Mouse (Mus musculus) cerebellum, postnatal 36 days (tissue): Measurements from ENCODE around the gene Rmnd1.

Experiments used
- DNase-seq, 2 experiments: peaks; one replicate each; pipeline ENCODE4 v3.0.0; 2021 to 2022; ENCODE audit warnings: mixed read lengths in 2 of 2

The Rmnd1 gene

DNA sequence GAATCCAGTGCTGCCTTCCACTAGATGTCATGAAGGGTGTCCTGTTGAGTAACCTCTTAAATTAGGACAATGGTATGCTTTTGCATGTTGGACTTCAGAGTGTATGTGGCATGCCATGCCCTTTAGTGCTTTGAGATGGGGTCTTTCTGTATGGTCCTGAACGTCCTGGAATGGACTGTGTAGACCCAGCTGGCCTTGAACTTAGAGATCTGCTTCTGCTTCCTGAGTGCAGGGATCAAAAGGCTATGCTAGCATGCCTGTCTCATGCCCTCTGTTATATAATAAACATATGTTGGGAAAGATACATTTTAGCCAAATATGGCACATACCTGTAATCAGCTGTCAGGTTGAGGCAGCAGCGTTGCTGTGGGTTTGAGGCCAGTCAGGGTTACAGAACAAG is 41.6 kb downstream of the Rmnd1 start:
- no peak for DNase-seq

DNA sequence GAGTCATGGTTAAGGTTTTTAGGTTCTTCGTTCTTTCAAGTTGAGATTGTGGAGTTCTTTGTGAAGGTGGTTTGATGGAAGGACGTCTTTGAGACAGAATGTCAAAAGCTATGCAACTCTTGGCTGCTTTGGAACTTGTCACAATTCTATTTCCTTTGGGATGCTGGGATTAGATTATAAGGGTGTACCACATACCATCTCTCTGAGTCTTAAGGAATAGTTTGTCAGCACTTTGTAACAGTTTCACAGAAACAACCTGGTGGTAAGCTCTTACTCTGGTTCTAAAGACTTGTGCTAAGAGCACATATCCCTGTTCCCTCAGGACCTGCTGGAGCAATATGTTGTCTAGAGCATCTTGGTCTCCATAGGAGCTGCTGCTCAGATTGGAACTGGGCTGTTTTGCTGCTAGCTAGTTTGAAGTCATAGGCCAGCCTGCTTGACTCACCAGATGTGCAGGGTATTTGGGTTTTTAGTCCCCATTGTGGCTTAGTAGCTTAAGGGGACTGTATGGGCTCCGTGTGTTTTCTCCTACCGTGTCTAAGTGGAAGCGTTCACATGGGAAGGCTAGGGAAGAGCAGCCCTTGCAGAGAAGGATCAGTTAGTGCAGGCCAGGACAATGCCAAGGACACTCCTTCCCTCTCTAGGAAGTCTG is 42.6 kb downstream of the Rmnd1 start:
- DNase-seq = no peak

DNA sequence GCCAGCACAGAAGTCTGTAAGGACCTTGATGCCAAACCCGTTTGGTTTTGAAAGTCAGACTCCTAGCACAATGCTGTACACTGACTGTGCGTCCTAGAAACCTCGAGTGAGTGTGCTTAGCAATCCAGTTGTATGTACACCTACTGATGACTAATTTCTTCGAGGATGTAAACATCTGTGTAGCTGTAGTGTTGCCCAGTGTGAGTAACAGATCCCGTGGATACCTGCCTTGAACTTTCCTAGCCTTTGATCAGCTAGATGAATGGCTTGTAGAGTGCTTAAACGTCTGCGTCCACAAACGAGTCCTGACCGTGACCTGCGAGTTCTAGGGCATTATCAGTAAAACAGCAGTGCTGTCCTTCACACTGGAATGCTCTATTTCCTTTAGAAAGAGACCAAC is 43.2 kb downstream of the Rmnd1 start:
- no peak for DNase-seq

DNA sequence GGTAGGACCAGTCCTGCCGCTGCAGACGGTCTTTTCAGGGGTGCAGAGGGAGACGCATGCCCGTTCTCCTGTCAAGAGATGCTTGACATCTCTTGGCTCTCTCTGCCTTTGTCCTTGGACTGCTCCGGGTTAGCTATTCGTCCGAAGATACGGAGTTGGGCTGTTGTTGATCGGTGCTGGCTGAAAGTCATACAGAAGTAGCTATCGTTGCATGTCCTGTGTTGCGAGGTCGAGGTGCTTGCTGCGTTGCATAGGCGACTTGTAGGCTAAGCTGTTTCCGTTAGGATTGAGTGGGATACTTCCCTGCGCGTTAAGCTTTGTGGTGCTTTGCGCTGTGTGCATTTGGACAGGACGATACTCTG is 43.8 kb downstream of the Rmnd1 start:
- peak in 1 of 2 experiments; percentile 28 for DNase-seq

DNA sequence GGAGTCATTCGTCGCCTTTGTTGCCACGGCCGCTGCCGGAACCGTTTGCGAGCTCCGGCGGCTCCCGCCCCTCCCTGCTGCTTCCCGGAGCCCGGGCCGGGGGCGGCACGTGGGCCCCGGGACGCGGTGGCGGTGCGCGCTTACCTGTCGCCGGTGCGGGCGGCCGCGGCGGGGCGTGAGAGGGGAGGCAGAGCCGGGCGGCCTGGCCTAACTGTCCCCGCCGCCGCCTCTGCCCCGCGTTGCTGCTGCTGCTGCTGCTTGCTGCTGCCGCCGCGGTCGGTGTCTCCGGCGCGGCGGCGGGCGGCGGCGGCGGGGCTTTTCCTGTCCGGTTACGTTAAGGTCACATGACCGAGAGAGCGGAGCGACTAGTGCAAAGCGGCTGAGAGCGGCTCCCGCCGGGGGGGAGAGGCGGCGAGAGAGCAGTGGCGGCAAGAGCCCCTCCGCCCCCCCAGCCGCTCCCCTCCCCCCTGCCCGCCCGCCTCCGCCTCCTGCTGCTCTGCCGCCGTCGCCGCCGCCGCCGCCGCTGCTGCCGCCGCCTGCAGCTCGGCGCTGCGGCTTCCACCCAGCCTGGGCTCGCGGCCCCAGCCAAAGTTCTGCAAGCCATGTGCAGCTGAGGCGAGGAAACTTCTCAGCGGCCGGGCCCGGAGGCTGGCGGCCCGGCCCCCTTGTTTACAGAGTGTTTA is 44.3 kb downstream of the Rmnd1 start, which contains the start of gene Zbtb2:
TSS of gene Zbtb2 (minus strand) at position 408 of the 683 bp plus-strand sequence.
- DNase-seq = peak; percentile 65 to 73

DNA sequence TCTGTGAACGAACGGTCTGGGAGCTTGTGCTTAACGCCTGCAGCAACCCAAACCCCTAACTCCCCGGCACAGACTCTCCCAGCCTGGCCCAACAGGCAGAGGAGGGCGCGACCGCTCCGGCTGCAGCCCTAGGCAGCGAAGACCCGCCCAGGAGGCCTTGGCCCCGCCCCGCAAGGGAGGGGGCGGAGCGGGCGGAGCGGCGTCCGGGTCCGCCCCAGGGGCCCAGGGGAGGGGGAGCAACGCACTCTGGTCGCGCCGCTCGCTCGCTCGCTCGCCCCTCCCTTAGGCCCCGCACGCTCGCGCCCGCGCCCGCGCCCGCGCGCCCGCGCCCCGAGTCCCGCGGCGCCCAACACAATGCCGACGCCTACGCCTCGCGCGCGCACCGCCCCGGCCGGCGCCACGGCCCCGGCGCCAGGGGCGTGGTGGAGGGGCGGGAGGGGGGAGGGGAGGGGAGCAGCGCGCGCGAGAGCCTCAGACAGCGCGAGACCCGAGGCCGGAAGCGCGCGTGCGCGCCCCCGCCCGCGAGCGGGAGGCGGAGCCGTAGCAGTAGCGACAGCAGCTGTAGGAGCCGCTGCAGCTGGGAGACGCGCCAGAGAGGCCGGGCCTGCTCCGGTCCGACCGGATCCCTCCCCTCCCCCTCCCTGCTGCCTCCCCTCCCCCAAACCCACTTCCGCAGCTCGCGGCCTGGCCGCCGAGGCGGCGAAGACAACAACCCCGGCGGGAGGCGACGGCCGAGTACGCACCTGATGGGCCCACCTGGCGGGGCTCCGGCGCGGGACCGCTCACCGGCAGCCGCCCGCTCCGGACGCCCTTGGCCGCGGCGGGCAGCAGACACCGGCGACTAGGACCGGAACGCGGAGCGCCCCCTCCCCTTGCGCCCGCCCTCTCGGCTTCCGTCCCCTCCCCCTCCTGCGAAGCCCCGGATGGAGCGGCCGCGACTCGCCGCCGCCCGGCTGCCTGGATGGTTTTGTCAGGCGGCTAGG is 45.3 kb downstream of the Rmnd1 start:
- DNase-seq = peak; percentile 87 to 95

DNA sequence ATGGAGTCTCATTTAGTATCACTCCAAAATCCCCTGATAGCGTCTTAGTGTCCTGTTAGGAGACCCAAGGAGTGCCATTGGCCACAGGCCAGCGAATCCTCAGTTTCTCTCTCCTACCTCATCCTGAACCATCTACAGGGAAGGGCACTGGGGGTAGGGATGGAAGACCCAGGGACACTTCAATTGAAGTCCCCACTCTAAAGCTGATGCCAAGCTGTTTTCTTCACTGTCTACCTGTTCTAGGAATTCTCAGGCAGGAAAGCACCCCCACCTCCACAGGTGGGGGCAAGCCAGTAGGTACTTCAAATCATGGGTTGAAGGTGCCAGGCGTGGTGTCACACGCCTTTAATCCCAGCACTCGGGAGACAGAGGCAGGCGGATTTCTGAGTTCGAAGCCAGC is 47.9 kb downstream of the Rmnd1 start:
- DNase-seq = no peak

DNA sequence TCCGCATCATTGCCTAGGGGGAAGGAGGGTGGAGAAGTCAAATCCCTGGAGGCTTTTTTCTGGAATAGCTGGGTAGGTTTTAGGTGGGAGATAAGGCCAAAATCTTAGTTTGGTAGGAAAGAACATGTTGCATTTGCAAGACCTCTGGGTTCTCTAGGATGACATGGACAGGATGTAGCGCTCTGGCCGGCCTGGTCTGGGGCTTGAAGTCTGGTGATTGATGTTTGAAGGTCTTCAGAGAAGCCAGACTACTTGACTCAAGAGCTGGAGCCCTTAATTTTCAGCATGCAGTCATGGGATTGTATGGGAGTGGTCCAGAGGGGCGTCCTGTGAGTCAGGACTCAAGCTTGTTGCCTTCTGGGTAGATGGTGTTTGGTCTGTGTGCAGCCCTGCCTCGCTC is 51.4 kb downstream of the Rmnd1 start:
- DNase-seq = no peak

DNA sequence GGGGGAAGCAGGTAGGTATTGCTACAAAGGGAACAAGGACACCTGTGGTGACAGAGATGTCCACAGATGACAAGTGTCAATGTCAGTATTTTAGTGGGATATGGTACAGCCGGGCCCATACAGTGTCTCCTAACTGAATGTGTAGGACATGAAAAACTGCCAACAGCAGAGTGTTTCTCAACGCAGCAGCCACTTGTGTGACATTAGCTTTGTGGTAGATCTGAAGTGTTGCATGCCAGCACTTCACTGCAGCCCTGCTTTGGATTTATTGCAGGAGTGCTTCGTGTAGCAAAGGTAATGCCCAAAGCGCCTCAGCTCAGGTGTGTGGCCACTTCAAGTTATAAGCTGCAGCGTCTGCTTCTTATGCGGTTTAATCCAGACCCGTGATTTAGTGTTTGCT is 55.3 kb downstream of the Rmnd1 start:
- no peak for DNase-seq

DNA sequence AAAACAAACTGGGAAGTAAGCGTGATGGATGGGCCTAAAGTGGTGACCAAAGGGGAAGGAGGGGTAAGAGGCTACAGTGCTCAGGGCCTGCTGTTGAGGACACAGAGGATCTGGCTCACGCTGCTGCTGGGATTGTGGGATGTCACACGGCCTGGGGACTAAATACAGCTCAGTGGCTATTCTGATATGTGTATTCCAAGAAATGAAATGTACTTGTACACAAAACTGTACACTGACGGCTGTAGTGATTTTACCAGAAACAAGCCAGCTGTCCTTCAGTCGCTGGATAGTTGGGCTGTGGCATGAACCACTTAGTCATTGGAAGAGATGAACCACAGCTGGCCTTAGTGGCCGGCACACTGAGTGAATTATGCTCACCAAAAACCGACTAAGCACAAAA is 55.7 kb downstream of the Rmnd1 start:
- DNase-seq = no peak

DNA sequence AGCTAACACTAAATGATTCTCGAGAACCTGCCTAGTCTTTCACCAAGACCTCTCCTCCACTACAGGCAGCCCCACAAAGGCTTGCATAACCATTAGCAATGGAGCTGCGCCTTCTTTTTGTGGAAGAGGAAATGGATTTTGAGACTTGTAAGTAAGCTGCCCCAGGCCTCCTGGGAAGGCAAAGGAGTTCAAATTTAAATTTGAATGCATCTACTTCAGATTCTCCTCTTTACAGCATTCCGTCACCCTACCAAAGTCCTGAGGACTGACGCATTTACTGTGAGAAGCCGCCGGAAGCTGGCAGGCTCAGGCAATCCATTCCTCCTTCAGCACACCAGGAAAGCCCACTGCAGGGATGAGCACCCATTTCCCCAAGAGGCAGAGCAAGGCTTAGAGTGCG is 56.9 kb downstream of the Rmnd1 start:
- no peak for DNase-seq

DNA sequence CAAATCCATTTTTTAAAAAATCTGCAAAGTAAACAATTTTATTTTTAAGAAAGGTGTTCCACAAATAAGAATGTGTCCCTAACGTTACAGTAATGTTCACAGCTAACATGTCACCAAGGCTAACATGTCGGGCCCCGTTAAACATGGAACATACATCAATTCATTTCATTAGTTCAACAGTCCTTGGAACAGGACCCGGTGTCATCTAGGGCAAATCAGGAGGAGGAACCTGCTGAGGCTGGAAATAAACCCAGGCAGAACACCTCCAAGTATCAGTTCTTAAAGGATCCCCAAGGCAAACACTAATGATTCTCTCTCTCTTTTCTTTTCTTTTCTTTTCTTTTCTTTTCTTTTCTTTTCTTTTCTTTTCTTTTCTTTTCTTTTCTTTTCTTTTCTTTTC is 57.5 kb downstream of the Rmnd1 start:
- DNase-seq = no peak

DNA sequence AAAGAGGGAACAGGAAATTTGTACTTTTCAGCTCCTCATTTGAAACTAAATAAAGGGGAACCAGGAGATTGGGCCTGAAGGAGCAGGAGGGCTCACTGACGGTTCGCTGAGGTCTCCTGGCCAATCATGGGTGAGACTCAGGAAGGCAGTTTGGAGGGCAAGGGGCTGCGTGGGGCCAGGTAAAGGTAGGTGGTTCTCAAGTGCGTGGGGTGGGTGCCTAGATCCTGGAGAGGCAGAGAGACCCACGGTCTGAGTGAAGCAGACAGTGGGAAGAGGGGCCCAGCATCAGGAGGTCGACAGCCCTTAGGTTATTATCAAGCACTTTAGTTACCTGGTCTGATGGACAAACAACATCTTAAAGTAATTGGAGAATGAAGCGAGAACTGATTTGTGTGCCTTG is 57.9 kb downstream of the Rmnd1 start:
- no peak for DNase-seq

DNA sequence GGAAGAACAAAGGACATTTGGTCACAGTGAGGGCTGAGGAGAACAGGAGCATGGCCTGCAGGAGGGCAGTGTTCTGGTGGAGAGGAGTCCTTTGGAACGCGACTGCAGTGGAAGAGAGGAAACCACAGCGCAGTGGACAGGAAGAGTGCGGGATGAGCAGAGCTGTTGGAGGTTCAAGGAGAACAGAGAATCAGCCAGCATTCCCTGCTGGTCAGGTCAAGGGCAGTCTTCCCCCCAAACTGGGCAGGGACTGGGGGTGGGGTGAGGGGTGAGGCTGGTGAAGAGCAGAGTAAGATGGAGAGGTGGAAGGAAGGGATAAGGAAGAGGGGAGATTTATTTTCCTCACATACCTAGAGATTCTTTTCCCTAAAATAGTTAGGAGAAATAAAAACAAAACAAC is 58.6 kb downstream of the Rmnd1 start:
- no peak for DNase-seq

DNA sequence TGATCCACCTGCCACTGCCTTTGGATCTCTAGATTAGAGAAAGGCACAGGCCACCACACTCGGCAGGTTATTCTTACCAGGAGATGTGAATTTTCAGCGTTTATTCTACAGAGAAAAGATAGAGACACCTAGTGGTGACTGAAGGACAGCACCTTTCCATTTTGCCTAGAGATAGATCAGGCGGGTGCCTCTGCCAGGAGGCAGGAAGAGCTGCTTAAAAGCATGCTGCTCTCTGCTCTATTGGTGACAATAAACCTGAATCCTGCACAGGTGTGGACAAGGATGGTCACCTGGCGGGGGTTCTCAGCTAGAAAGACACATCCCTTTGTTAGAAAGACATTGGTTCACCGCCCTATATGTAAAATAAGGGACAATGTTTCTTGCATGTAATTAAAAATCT is 60.2 kb downstream of the Rmnd1 start:
- DNase-seq = peak; percentile 39 to 62

DNA sequence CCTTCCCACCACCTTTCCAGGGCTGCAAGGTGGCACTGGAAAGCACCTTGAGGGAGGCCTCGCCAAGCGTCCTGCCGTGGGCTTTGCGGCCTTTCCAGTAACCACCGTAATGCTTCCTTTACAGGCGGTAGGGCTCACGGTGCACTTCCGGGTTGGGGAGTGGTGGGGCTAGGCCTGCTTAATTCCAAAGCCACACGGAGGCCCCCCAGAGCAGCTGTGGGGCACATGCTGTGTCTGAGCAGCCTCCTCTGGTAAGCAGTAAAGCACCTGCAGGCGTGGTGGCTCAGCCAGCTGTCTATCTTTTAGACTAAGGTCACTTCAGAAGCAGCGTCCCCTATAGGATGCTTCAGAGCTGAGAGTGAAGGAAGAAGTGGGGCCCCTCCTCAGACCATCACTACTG is 62.1 kb downstream of the Rmnd1 start:
- DNase-seq = no peak

DNA sequence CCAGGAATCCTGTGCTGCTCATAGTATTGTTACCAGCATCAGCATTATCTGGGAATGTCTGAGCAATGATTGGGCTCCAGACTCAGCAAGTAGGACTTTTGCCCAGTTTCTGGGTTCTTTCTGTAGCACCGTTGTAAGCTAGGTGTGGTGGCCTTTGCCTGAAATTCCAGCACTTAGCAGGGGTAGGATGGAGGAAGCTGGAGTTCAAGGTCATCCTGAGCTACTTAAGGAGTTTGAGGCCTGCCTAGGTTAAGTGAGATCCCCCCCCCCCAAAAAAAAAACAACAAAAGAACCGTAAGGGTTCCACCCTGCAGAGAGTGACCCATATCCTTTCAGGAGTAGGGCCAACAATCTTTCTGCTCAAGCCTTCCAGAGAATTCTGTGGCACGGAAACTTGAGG is 67.6 kb downstream of the Rmnd1 start:
- no peak for DNase-seq

DNA sequence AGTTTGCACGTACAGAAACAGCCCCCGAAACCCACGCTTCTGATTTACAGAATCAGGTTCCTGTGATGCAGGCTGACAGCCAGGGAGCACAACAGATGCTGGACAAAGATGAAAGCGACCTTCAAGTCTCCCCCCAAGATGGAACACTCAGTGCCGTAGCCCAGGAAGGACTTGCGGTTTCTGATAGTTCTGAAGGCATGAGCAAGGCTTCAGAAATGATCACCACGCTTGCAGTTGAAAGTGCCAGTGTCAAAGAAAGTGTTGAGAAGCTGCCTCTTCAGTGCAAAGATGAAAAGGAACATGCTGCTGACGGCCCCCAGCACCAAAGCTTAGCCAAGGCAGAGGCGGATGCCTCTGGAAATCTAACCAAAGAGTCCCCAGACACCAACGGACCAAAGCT is 74.8 kb downstream of the Rmnd1 start:
- DNase-seq = no peak

DNA sequence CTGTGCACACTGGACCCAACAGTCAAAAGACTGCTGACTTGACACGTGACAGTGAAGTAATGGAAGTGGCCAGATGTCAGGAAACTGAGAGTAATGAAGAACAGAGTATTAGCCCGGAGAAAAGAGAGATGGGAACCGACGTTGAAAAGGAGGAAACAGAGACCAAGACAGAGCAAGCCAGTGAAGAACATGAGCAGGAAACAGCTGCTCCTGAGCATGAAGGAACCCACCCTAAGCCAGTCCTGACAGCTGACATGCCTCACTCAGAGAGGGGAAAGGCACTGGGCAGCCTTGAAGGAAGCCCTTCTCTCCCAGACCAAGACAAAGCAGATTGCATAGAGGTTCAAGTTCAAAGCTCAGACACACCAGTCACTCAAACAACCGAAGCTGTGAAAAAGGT is 75.5 kb downstream of the Rmnd1 start:
- no peak for DNase-seq

DNA sequence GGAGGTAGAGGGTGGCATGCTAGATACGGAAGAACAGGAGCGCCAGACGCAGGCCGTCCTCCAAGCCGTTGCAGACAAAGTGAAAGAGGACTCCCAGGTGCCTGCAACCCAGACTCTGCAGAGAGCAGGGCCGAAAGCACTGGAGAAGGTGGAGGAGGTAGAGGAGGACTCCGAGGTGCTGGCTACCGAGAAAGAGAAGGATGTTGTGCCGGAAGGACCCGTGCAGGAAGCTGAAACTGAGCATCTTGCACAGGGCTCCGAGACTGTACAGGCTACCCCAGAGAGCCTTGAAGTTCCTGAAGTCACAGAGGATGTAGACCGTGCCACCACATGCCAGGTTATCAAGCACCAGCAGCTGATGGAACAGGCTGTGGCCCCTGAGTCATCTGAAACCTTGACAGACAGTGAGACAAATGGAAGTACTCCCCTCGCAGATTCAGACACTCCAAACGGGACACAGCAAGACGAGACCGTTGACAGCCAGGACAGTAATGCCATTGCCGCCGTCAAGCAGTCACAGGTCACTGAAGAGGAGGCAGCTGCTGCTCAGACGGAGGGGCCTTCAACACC is 76.2 kb downstream of the Rmnd1 start:
- no peak for DNase-seq

DNA sequence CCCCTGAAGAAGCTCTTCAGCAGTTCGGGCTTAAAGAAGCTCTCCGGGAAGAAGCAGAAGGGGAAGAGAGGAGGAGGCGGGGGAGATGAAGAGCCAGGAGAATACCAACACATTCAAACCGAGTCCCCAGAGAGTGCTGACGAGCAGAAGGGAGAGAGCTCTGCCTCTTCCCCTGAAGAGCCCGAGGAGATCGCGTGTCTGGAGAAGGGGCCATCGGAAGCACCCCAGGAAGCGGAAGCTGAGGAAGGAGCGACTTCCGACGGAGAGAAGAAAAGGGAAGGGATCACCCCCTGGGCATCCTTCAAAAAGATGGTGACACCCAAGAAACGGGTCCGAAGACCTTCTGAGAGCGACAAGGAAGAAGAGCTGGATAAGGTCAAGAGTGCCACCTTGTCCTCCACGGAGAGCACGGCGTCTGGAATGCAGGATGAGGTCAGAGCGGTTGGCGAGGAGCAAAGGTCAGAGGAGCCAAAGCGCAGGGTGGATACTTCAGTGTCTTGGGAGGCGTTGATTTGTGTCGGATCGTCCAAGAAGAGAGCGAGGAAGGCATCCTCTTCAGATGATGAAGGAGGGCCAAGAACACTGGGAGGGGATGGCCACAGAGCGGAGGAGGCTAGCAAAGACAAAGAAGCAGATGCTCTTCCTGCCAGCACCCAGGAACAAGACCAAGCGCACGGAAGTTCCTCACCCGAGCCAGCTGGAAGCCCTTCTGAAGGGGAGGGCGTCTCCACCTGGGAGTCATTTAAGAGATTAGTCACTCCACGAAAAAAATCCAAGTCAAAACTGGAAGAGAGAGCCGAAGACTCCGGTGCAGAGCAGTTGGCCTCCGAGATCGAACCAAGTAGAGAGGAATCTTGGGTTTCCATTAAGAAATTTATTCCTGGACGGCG is 77.6 kb downstream of the Rmnd1 start:
- DNase-seq = no peak
